Mouse (Mus musculus) MEL (cell line): ENCODE results near the gene As3mt. TPM values are rescaled to one million over a fixed set of nuclear protein-coding genes. Genes with fewer than 3 reads are reported as not detected.

ENCODE experiments used
- DNase-seq: peaks from one replicate; pipeline ENCODE4 v3.0.0; 2011; ENCODE audit warnings: low read depth, low spot score
- H3K27ac ChIP-seq: 2 replicates; pipeline ENCODE4 v1.5.1; 2012; ENCODE audit warnings: low read depth, mild to moderate bottlenecking, control low read depth, low read length, moderate library complexity; ENCODE audit not compliant: control insufficient read depth
- H3K27me3 ChIP-seq, 2 experiments: fragments of 150-350 bp in 1 of 2; sonication (generic) in 1 of 2; 2 replicates each; pipeline ENCODE4 v1.6.1; 2012; ENCODE audit warnings: low read length in 2 of 2, mild to moderate bottlenecking in 2 of 2, improper control_type of control experiment in 1 of 2, moderate library complexity in 1 of 2; ENCODE audit not compliant: insufficient read depth in 2 of 2, control insufficient read depth in 1 of 2
- H3K36me3 ChIP-seq, 2 experiments: 2 replicates each; pipeline ENCODE4 v1.6.1; 2012 to 2014; ENCODE audit warnings: low read length in 2 of 2, improper control_type of control experiment in 1 of 2, inconsistent platforms in 1 of 2, mild to moderate bottlenecking in 1 of 2; ENCODE audit not compliant: insufficient read depth in 2 of 2, control insufficient read depth in 1 of 2
- H3K4me1 ChIP-seq, 2 experiments: fragments of 150-350 bp in 1 of 2; sonication (generic) in 1 of 2; 2 replicates each; pipeline ENCODE4 v1.6.1; 2012; ENCODE audit warnings: low read length in 2 of 2, improper control_type of control experiment in 1 of 2, mild to moderate bottlenecking in 1 of 2; ENCODE audit not compliant: insufficient read depth in 2 of 2, control insufficient read depth in 1 of 2
- H3K4me3 ChIP-seq, 2 experiments: fragments of 150-350 bp in 1 of 2; sonication (generic) in 1 of 2; 2 replicates each; pipeline ENCODE4 v1.5.1; 2012; ENCODE audit warnings: low read depth in 2 of 2, low read length in 2 of 2, mild to moderate bottlenecking in 2 of 2, moderate library complexity in 2 of 2, control low read depth in 1 of 2, improper control_type of control experiment in 1 of 2; ENCODE audit not compliant: control insufficient read depth in 1 of 2, insufficient read depth in 1 of 2
- H3K79me2 ChIP-seq: 2 replicates; pipeline ENCODE4 v1.6.1; 2012; ENCODE audit warnings: mild to moderate bottlenecking, low read length, moderate library complexity; ENCODE audit not compliant: control insufficient read depth, poor library complexity, insufficient read depth
- H3K9ac ChIP-seq: 2 replicates; pipeline ENCODE4 v1.6.1; 2012; ENCODE audit warnings: low read depth, mild to moderate bottlenecking, control low read depth, low read length, moderate library complexity; ENCODE audit not compliant: control insufficient read depth, poor library complexity, severe bottlenecking
- H3K9me3 ChIP-seq: fragments of 150-350 bp; sonication (generic); replicated peaks from 2 replicates; pipeline ENCODE4 v1.6.1; 2012; ENCODE audit warnings: mild to moderate bottlenecking, low read length, improper control_type of control experiment, moderate library complexity; ENCODE audit not compliant: insufficient read depth
- BHLHE40 ChIP-seq: IDR thresholded peaks from 2 replicates; pipeline ENCODE4 v1.6.1; 2012; ENCODE audit warnings: low read depth, mild to moderate bottlenecking, inconsistent platforms, low read length, improper control_type of control experiment, borderline replicate concordance
- CHD2 ChIP-seq: IDR thresholded peaks from 2 replicates; pipeline ENCODE4 v1.6.1; 2011; ENCODE audit warnings: low read length, improper control_type of control experiment
- CTCF ChIP-seq, 3 experiments: IDR thresholded peaks in 2 of 3; conservative IDR thresholded peaks in 1 of 3; 2 replicates each; pipeline ENCODE4 v1.5.1; 2011 to 2012; ENCODE audit warnings: low read length in 3 of 3, low read depth in 2 of 3, mild to moderate bottlenecking in 2 of 3, improper control_type of control experiment in 1 of 3, inconsistent platforms in 1 of 3, mixed read lengths in 1 of 3, moderate library complexity in 1 of 3; ENCODE audit not compliant: control insufficient read depth in 1 of 3, insufficient read depth in 1 of 3, poor library complexity in 1 of 3, severe bottlenecking in 1 of 3
- E2F4 ChIP-seq: IDR thresholded peaks from 2 replicates; pipeline ENCODE4 v1.6.1; 2011; ENCODE audit warnings: low read depth, low read length, improper control_type of control experiment, borderline replicate concordance
- ELF1 ChIP-seq: IDR thresholded peaks from 2 replicates; pipeline ENCODE4 v1.6.1; 2014; ENCODE audit warnings: low read depth, mild to moderate bottlenecking, inconsistent platforms, low read length, improper control_type of control experiment, moderate library complexity
- EP300 ChIP-seq, 2 experiments: IDR thresholded peaks; 2 replicates each; pipeline ENCODE4 v1.6.1; 2011; ENCODE audit warnings: improper control_type of control experiment in 2 of 2, low read length in 2 of 2, low read depth in 1 of 2, mild to moderate bottlenecking in 1 of 2
- ETS1 ChIP-seq: IDR thresholded peaks from 2 replicates; pipeline ENCODE4 v1.6.1; 2012; ENCODE audit warnings: low read depth, mild to moderate bottlenecking, inconsistent platforms, low read length, improper control_type of control experiment, moderate library complexity
- GABPA ChIP-seq: IDR thresholded peaks from 2 replicates; pipeline ENCODE4 v1.6.1; 2012; ENCODE audit warnings: low read depth, mild to moderate bottlenecking, inconsistent platforms, low read length, improper control_type of control experiment, moderate library complexity
- GATA1 ChIP-seq: IDR thresholded peaks from 2 replicates; pipeline ENCODE4 v1.6.1; 2011; ENCODE audit warnings: low read depth, low read length, improper control_type of control experiment
- HCFC1 ChIP-seq: IDR thresholded peaks from 2 replicates; pipeline ENCODE4 v1.6.1; 2012; ENCODE audit warnings: low read depth, mild to moderate bottlenecking, inconsistent platforms, low read length, improper control_type of control experiment, moderate library complexity
- JUND ChIP-seq: IDR thresholded peaks from 2 replicates; pipeline ENCODE4 v1.6.1; 2011; ENCODE audit warnings: low read depth, mild to moderate bottlenecking, improper control_type of control experiment, low read length
- MAFK ChIP-seq: IDR thresholded peaks from 2 replicates; pipeline ENCODE4 v1.6.1; 2011; ENCODE audit warnings: low read depth, mild to moderate bottlenecking, low read length, improper control_type of control experiment, borderline replicate concordance
- MAX ChIP-seq: IDR thresholded peaks from 2 replicates; pipeline ENCODE4 v1.6.1; 2011; ENCODE audit warnings: low read length, improper control_type of control experiment
- MAZ ChIP-seq: IDR thresholded peaks from 2 replicates; pipeline ENCODE4 v1.6.1; 2012; ENCODE audit warnings: low read depth, mild to moderate bottlenecking, inconsistent platforms, low read length, improper control_type of control experiment
- MEF2A ChIP-seq: IDR thresholded peaks from 2 replicates; pipeline ENCODE4 v1.6.1; 2014; ENCODE audit warnings: low read depth, mild to moderate bottlenecking, inconsistent platforms, low read length, improper control_type of control experiment; ENCODE audit not compliant: poor library complexity, insufficient replicate concordance, severe bottlenecking; ENCODE audit errors: extremely low read depth
- MYB ChIP-seq: IDR thresholded peaks from 2 replicates; pipeline ENCODE4 v1.6.1; 2011; ENCODE audit warnings: mild to moderate bottlenecking, low read depth, low read length, improper control_type of control experiment
- MYC ChIP-seq: IDR thresholded peaks from 2 replicates; pipeline ENCODE4 v1.6.1; 2011; ENCODE audit warnings: low read depth, mild to moderate bottlenecking, low read length, improper control_type of control experiment, moderate library complexity
- NRF1 ChIP-seq: IDR thresholded peaks from 2 replicates; pipeline ENCODE4 v1.6.1; 2014; ENCODE audit warnings: low read depth, mild to moderate bottlenecking, inconsistent platforms, low read length, improper control_type of control experiment, moderate library complexity; ENCODE audit not compliant: poor library complexity, insufficient read depth, severe bottlenecking
- POLR2A ChIP-seq, 2 experiments: IDR thresholded peaks; 2 replicates each; pipeline ENCODE4 v1.6.1; 2011 to 2012; ENCODE audit warnings: low read length in 2 of 2, mild to moderate bottlenecking in 2 of 2, control low read depth in 1 of 2, improper control_type of control experiment in 1 of 2, low read depth in 1 of 2, moderate library complexity in 1 of 2; ENCODE audit not compliant: control insufficient read depth in 1 of 2, insufficient read depth in 1 of 2, poor library complexity in 1 of 2
- POLR2AphosphoS2 ChIP-seq: IDR thresholded peaks from 2 replicates; pipeline ENCODE4 v1.6.1; 2011; ENCODE audit warnings: low read length, improper control_type of control experiment
- RAD21 ChIP-seq: IDR thresholded peaks from 2 replicates; pipeline ENCODE4 v1.6.1; 2011; ENCODE audit warnings: mild to moderate bottlenecking, low read depth, low read length, improper control_type of control experiment
- RCOR1 ChIP-seq: IDR thresholded peaks from 2 replicates; pipeline ENCODE4 v1.6.1; 2012; ENCODE audit warnings: low read depth, mild to moderate bottlenecking, inconsistent platforms, low read length, improper control_type of control experiment
- SIN3A ChIP-seq: IDR thresholded peaks from 2 replicates; pipeline ENCODE4 v1.6.1; 2012; ENCODE audit warnings: low read length, improper control_type of control experiment, inconsistent platforms
- SMC3 ChIP-seq: IDR thresholded peaks from 2 replicates; pipeline ENCODE4 v1.6.1; 2011; ENCODE audit warnings: low read depth, low read length, improper control_type of control experiment
- TAL1 ChIP-seq: IDR thresholded peaks from 2 replicates; pipeline ENCODE4 v1.6.1; 2012; ENCODE audit warnings: mild to moderate bottlenecking, inconsistent platforms, low read length, moderate library complexity, mixed read lengths
- TBP ChIP-seq: IDR thresholded peaks from 2 replicates; pipeline ENCODE4 v1.8.0; 2011; ENCODE audit warnings: low read depth, low read length, improper control_type of control experiment
- TCF12 ChIP-seq: IDR thresholded peaks from 2 replicates; pipeline ENCODE4 v1.6.1; 2014; ENCODE audit warnings: low read depth, mild to moderate bottlenecking, inconsistent platforms, low read length, improper control_type of control experiment, moderate library complexity
- UBTF ChIP-seq: IDR thresholded peaks from 2 replicates; pipeline ENCODE4 v1.6.1; 2012; ENCODE audit warnings: low read depth, mild to moderate bottlenecking, inconsistent platforms, low read length, improper control_type of control experiment, moderate library complexity, borderline replicate concordance; ENCODE audit not compliant: insufficient read depth
- USF1 ChIP-seq: IDR thresholded peaks from 2 replicates; pipeline ENCODE4 v1.6.1; 2014; ENCODE audit warnings: low read depth, mild to moderate bottlenecking, inconsistent platforms, low read length, improper control_type of control experiment, moderate library complexity
- ZC3H11A ChIP-seq: IDR thresholded peaks from 2 replicates; pipeline ENCODE4 v1.6.1; 2012; ENCODE audit warnings: low read depth, mild to moderate bottlenecking, inconsistent platforms, low read length, improper control_type of control experiment
- ZNF384 ChIP-seq: IDR thresholded peaks from 2 replicates; pipeline ENCODE4 v1.6.1; 2012; ENCODE audit warnings: low read depth, mild to moderate bottlenecking, inconsistent platforms, low read length, improper control_type of control experiment
- polyA plus RNA-seq, 2 experiments: library from polyadenylated mRNA; stranded (reverse) in 1 of 2; unstranded in 1 of 2; fragments of >175 nt in 1 of 2; fragments of >200 nt in 1 of 2; gene quantifications; 2 replicates each; pipeline versions ENCODE4 v1.2.1 to v1.2.4; 2012; ENCODE audit warnings: low replicate concordance in 2 of 2, low read depth in 1 of 2; ENCODE audit not compliant: insufficient read length in 2 of 2, insufficient read depth in 1 of 2, missing spikeins in 1 of 2
- total RNA-seq: library from RNA; depleted of rRNA; stranded (reverse); fragments of 300-350 nt; gene quantifications from 2 replicates; pipeline ENCODE4 v1.2.3, GENCODE M21; 2012

As3mt gene
- total and polyA plus RNA-seq, 3 experiments = 17.0 to 52.2 TPM; not detected in 1

DNA sequence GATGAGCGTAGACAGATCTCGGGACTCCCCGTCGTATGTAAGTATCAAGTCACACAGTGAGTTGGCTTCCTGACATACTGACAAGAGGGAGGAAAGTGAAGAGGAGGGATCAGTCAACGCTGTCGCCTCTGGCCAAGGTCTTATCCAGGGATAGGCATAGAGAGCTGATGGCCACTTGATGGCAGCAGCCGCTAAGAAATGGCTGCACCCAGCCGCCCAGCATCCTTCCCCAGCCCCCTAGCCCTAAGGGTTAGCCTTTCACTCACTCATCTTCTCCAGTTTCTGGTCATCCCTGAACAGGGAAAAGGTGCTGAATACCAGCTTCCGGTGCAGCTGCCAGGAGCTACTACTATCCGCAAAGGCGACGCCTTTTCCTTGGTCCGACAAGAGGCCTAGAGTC, 36.6 kb upstream of the As3mt start:
- no peak overlapping the region for H3K27ac ChIP-seq
- H3K9ac ChIP-seq = peak overlapping the region; percentile 27; the same call in 1 of the 2 replicates
- no peaks in the 10 kb centered on the region for H3K79me2 ChIP-seq
- TF ChIP-seq ZC3H11A = peak; percentile 100
- TF ChIP-seq SIN3A = 0 out of 2 replicates have a peak, but pooled peaks have one; percentile 57
- TF ChIP-seq CTCF (IDR thresholded peaks at IDR 0.05 in 2 of 3, conservative IDR thresholded peaks at IDR 0.05 in 1 of 3; ENCODE audit: control insufficient read depth in 1 of 3, insufficient read depth in 1 of 3, low read depth in 2 of 3, low read length in 3 of 3, poor library complexity in 1 of 3, severe bottlenecking in 1 of 3) = peak; percentile 85 to 100 (median 99); a peak in 5 of 6 replicates
- no peak for TF ChIP-seq JUND
- TF ChIP-seq SMC3 = peak; percentile 98
- no peak for TF ChIP-seq ZNF384
- peak overlapping the region; percentile 25 to 39 for H3K4me3 ChIP-seq
- H3K27me3 ChIP-seq = no peaks in the 10 kb centered on the region
- DNase-seq = peak; percentile 80
- H3K4me1 ChIP-seq = peaks cover 6 to 27% of the 10 kb centered on the region in 2 experiments
- no peaks in the 10 kb centered on the region for H3K9me3 ChIP-seq
- H3K36me3 ChIP-seq = peaks cover 0 to 18% of the 10 kb centered on the region in 2 experiments; a peak in 2 of 4 replicates

GRCm38 (mm10) chr19:46672766-46673418, 34.4 kb upstream of the As3mt start, which contains the start of gene Cyp17a1:
Gene Cyp17a1, minus strand, starts transcription at chr19:46673172.
- Histone ChIP-seq H3K4me3 (no peak within 1 kb of the TSS), H3K27me3 (peaks cover 0 to 2% of the 10 kb centered on the region in 2 experiments; a peak in 1 of 4 replicates)
- TF ChIP-seq ELF1 (no peak), GATA1 (peak; percentile 95), NRF1 (no peak), HCFC1 (no peak), TCF12 (peak; percentile 97), MAX (no peak), ETS1 (peak; percentile 90), MAZ (no peak), CHD2 (no peak), ZNF384 (no peak), EP300 (IDR thresholded peaks at IDR 0.05; ENCODE audit: low read depth in 1 of 2, low read length in 2 of 2) (peak; percentile 89 to 93), E2F4 (no peak), MYB (no peak), MAFK (no peak), GABPA (no peak), TAL1 (peak; percentile 94), POLR2AphosphoS2 (no peak), RAD21 (no peak; the same call in 1 of the 2 replicates), SMC3 (peak; percentile 39), RCOR1 (peak; percentile 85; the same call in 1 of the 2 replicates), POLR2A (IDR thresholded peaks at IDR 0.05; ENCODE audit: control insufficient read depth in 1 of 2, insufficient read depth in 1 of 2, low read depth in 1 of 2, low read length in 2 of 2, poor library complexity in 1 of 2) (no peak), TBP (peak; percentile 52; the same call in 1 of the 2 replicates), UBTF (no peak), MYC (peak; percentile 75), BHLHE40 (no peak), MEF2A (no peak), USF1 (no peak)

More at GRCm38 (mm10) chr19:46672766-46673418, 34.4 kb upstream of the As3mt start, which contains the start of gene Cyp17a1:
- peak; percentile 87 for DNase-seq
- no peaks in the 10 kb centered on the region for H3K79me2 ChIP-seq
- H3K27ac ChIP-seq = no peak within 1 kb of the TSS
- peaks cover 6 to 27% of the 10 kb centered on the region in 2 experiments for H3K4me1 ChIP-seq
- H3K36me3 ChIP-seq = peaks cover 0 to 18% of the 10 kb centered on the region in 2 experiments; a peak in 2 of 4 replicates
- no peak within 1 kb of the TSS for H3K9ac ChIP-seq
- H3K9me3 ChIP-seq = no peaks in the 10 kb centered on the region
